8 mouse cellular contexts compared by ENCODE assay signal in genomic region chr1:38985308-38985707, GRCm38 (mm10). TPM values are rescaled to one million over a fixed set of nuclear protein-coding genes. Genes with fewer than 3 reads are reported as not detected.
DNase-seq lines count a peak whose midpoint lies in the region; ATAC-seq and TF ChIP-seq lines count a peak whose summit lies in the region.

Gene Pdcl3, plus strand, starts transcription at chr1:38985608.

- no peak within 1 kb of the TSS for H3K4me2 ChIP-seq in embryonic facial prominence, embryonic 11.5 days (ENCODE audit: low read depth, low read length)
- H3K4me2 ChIP-seq in heart, embryonic 11.5 days: no peak within 1 kb of the TSS
- no peak within 1 kb of the TSS for H3K4me2 ChIP-seq in midbrain, embryonic 16.5 days (ENCODE audit: low read length)

- no peak within 1 kb of the TSS for H3K27ac ChIP-seq in left cerebral cortex, adult 2 months
- H3K27ac ChIP-seq in embryonic facial prominence, embryonic 11.5 days (replicated peaks; ENCODE audit: low read depth, low read length): no peak within 1 kb of the TSS
- 0 out of 2 replicates have a peak within 1 kb of the TSS, but pooled peaks have one; percentile 10 for H3K27ac ChIP-seq in heart, embryonic 11.5 days (ENCODE audit: low read depth, low read length)
- H3K27ac ChIP-seq in midbrain, embryonic 16.5 days (ENCODE audit: low read length): no peak within 1 kb of the TSS

- H3K9me3 ChIP-seq in embryonic facial prominence, embryonic 11.5 days (replicated peaks; ENCODE audit: control insufficient read depth, low read length): no peaks in the 10 kb centered on the region
- H3K9me3 ChIP-seq in heart, embryonic 11.5 days (replicated peaks; ENCODE audit: control insufficient read depth, low read length): no peaks in the 10 kb centered on the region
- H3K9me3 ChIP-seq in midbrain, embryonic 16.5 days (replicated peaks; ENCODE audit: control insufficient read depth, low read length, poor library complexity, severe bottlenecking): no peaks in the 10 kb centered on the region

- no peak within 1 kb of the TSS for H3K9ac ChIP-seq in embryonic facial prominence, embryonic 11.5 days (replicated peaks; ENCODE audit: low read length)
- H3K9ac ChIP-seq in heart, embryonic 11.5 days (ENCODE audit: low read depth, low read length): no peak within 1 kb of the TSS
- no peak within 1 kb of the TSS for H3K9ac ChIP-seq in midbrain, embryonic 16.5 days (ENCODE audit: low read depth, low read length)

- no peaks in the 10 kb centered on the region for H3K27me3 ChIP-seq in embryonic facial prominence, embryonic 11.5 days (ENCODE audit: control insufficient read depth, insufficient read depth, low read length)
- no peaks in the 10 kb centered on the region for H3K27me3 ChIP-seq in heart, embryonic 11.5 days (ENCODE audit: control insufficient read depth, insufficient read depth, low read length)
- no peaks in the 10 kb centered on the region for H3K27me3 ChIP-seq in midbrain, embryonic 16.5 days (ENCODE audit: control insufficient read depth, insufficient read depth, low read depth, low read length)

- DNase-seq in left cerebral cortex, adult 2 months (ENCODE audit: extremely low spot score in 1 of 2, low spot score in 2 of 2): no peak
- DNase-seq in left cerebral cortex, adult 11 months (ENCODE audit: low spot score): no peak
- DNase-seq in embryonic facial prominence, embryonic 11.5 days (ENCODE audit: low spot score): no peak
- DNase-seq in layer of hippocampus, postnatal 36 days: no peak
- no peak for DNase-seq in embryo, embryonic 11 days
- DNase-seq in kidney, postnatal 36 days: no peak

- intact Hi-C loops in left cerebral cortex, adult 2 months (cut with DNase I): loop anchor here (5.0 kb wide), 1 partner anchor 88 kb away; the partner anchor contains the start of gene Chst10

- 81% methylated on average over 3 of the region's 3 CpGs for WGBS in embryonic facial prominence, embryonic 11.5 days
- 87% methylated on average over 3 of the region's 3 CpGs for WGBS in heart, embryonic 11.5 days (ENCODE audit: insufficient replicate concordance)
- WGBS in midbrain, embryonic 16.5 days: 82% methylated on average over 3 of the region's 3 CpGs

- H3K36me3 ChIP-seq in embryonic facial prominence, embryonic 11.5 days (replicated peaks; ENCODE audit: control insufficient read depth, insufficient read depth, low read depth, low read length): no peaks in the 10 kb centered on the region
- no peaks in the 10 kb centered on the region for H3K36me3 ChIP-seq in heart, embryonic 11.5 days (ENCODE audit: control insufficient read depth, insufficient read depth, low read length)
- H3K36me3 ChIP-seq in midbrain, embryonic 16.5 days (ENCODE audit: control insufficient read depth, insufficient read depth, low read length): no peaks in the 10 kb centered on the region

- 0 out of 2 replicates have a peak, but pooled peaks cover 4% of the 10 kb centered on the region for H3K4me1 ChIP-seq in embryonic facial prominence, embryonic 11.5 days (ENCODE audit: control insufficient read depth, insufficient read depth, low read length)
- 0 out of 2 replicates have a peak, but pooled peaks cover 2% of the 10 kb centered on the region for H3K4me1 ChIP-seq in heart, embryonic 11.5 days (ENCODE audit: control insufficient read depth, insufficient read depth, low read length)
- peaks cover 14% of the 10 kb centered on the region for H3K4me1 ChIP-seq in midbrain, embryonic 16.5 days (ENCODE audit: control insufficient read depth, insufficient read depth, low read length)

- no peak for TF ChIP-seq CTCF in left cerebral cortex, adult 2 months (IDR thresholded peaks at IDR 0.05)

- ATAC-seq in embryonic facial prominence, embryonic 11.5 days (replicated peaks; ENCODE audit: insufficient number of reproducible peaks, low FRiP score, low TSS enrichment, low read depth): no peak
- ATAC-seq in heart, embryonic 11.5 days (replicated peaks; ENCODE audit: insufficient number of reproducible peaks, low FRiP score, low TSS enrichment): no peak
- no peak for ATAC-seq in midbrain, embryonic 16.5 days

- no peak within 1 kb of the TSS for H3K4me3 ChIP-seq in left cerebral cortex, adult 2 months
- H3K4me3 ChIP-seq in embryonic facial prominence, embryonic 11.5 days (ENCODE audit: low read depth, low read length): no peak within 1 kb of the TSS
- H3K4me3 ChIP-seq in heart, embryonic 11.5 days (ENCODE audit: low read depth, low read length): no peak within 1 kb of the TSS
- no peak within 1 kb of the TSS for H3K4me3 ChIP-seq in midbrain, embryonic 16.5 days (ENCODE audit: low read depth, low read length)

RNA-seq across cellular contexts. Expression of gene Pdcl3, which starts in this region (rescaled TPM):
- total RNA-seq in left cerebral cortex, adult 2 months (2021): 10 to 100 TPM; 32.2 to 40.8 TPM
- polyA plus RNA-seq in embryonic facial prominence, embryonic 11.5 days (2014; fragmentation: Nextera tagmentation; extraction: Ambion mirVana): 152 and 168 TPM in 2 replicates
- polyA plus RNA-seq in heart, embryonic 11.5 days (2014; fragmentation: Nextera tagmentation; extraction: Ambion mirVana): 145 and 146 TPM in 2 replicates
- 10 to 100 TPM; 32.5 to 35.9 TPM for total RNA-seq in layer of hippocampus, postnatal 36 days (2021)
- 158 and 163 TPM in 2 replicates for polyA plus RNA-seq in midbrain, embryonic 16.5 days (2015; fragmentation: Nextera tagmentation; extraction: Ambion mirVana)
